Mouse (Mus musculus) spleen, adult 2 months (tissue): ENCODE data around the gene Gm11077.

ENCODE experiments used
- CTCF ChIP-seq: fragments of 200-500 bp; IDR thresholded peaks from 2 replicates; pipeline ENCODE4 v1.5.1; 2011; ENCODE audit warnings: mild to moderate bottlenecking, inconsistent platforms; ENCODE audit not compliant: insufficient read depth, insufficient read length, insufficient replicate concordance; ENCODE audit errors: extremely low read depth
- POLR2A ChIP-seq: fragments of 200-500 bp; IDR thresholded peaks from 2 replicates; pipeline ENCODE4 v1.6.1; 2011; ENCODE audit warnings: low read depth, low read length, inconsistent platforms

DNA sequence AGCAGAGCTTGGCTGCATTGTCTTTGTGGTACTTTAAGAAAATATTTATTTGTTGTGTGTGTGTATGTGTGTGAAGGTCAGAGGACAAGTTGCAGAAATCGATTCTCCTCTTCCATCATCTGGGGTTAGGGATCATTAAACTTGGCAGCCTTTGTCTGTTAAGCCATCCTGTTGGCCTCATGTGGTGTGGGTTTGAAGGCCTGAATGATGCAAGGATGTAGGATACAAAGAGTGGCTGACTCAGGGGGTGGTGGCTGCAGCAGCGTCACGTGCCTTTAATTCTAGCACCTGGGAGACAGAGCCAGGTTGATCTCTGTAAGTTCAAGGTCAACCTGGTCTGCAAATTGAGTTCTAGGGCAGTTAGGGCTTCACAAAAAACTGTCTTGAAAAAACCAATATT lies 16.5 kb downstream of the Gm11077 start:
- TF ChIP-seq POLR2A: no peak
- TF ChIP-seq CTCF: no peak
